Mouse (Mus musculus): ENCODE results near the gene Sergef.

Sergef gene

DNA sequence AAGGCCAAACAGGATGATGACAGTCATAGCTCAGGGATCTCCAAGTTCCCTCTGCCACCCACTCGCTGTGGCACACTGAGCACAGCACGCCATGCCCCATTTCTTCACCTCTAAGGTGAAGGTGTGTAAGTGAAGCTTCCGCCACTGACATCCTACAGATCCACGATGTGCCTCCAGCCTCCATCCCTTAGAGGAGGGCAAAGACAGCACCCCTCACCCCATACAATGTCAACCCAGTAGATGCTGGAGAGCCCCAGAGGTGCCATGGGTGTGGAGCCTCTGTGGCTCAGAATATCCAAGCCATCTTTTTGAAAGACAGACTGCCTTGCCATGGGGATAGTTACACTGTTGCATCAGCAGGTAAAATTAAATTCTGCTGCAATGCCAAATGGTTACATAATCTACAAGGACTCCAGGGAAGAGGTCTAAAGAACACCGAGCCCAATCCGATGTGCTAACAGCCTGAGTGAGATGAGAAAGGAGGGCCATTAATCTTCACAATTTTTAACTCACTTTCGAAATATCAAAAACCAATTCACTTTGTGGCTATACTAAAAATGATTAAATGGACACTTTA, 23.1 kb downstream of the Sergef start:
- DNase-seq (ENCODE audit: low spot score): no peak

GRCm38 (mm10) chr7:46615256-46615977, 24.2 kb downstream of the Sergef start:
- DNase-seq (ENCODE audit: low spot score): no peak

GRCm38 (mm10) chr7:46614263-46614662, 25.3 kb downstream of the Sergef start:
- no peak for DNase-seq (ENCODE audit: low spot score)

- no peak for DNase-seq (ENCODE audit: low spot score)
These were observed 26.5 kb downstream of the Sergef start for GRCm38 (mm10) chr7:46613091-46613490.

GRCm38 (mm10) chr7:46612421-46612937, 27.1 kb downstream of the Sergef start:
- DNase-seq (ENCODE audit: low spot score): no peak

GRCm38 (mm10) chr7:46611970-46612369, 27.6 kb downstream of the Sergef start:
- DNase-seq (ENCODE audit: low spot score): no peak

DNA sequence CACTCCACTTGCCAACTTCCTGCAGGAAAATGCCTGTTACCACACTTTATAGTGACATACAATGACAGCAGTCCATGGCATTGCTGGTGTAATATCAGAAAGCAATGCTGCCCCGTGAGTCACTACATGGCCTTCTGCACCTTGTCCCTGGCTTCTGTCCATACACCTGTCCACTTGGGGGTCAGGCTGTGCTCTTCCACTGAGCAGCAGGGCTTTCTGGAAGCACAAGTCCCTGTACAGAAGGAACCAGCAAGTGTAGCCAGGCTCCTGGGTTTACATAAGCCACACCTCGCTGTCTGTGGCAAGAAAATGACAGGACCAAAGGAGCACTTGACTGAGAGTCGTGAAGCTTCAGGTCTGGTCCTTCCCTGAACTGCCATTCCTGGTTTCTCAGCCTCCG, 30.3 kb downstream of the Sergef start:
- DNase-seq (ENCODE audit: low spot score): no peak

GRCm38 (mm10) chr7:46607428-46608055, 32.1 kb downstream of the Sergef start:
- peak; percentile 52 for DNase-seq (ENCODE audit: low spot score)

DNA sequence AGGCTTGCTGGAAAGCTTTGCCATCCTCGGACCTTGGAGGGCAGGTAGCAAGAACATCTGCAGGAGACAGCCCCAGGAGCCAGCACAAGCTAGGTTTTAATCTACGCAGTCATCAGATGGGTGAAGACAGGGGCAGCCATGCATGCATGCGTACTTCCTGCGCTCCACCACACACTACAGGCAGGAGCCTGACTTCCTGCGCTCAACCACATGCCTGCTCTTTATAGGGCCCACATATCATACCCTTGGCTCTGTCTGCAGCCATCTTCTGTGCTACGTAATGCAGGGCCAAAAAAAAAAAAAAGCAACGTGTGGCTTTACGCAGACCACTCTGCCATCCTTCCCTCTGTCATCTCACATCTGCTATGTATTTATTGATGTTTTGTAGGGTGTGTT, 32.6 kb downstream of the Sergef start:
- DNase-seq (ENCODE audit: low spot score): no peak

GRCm38 (mm10) chr7:46606391-46607030, 33.1 kb downstream of the Sergef start:
- peak; percentile 29 for DNase-seq (ENCODE audit: low spot score)

DNA sequence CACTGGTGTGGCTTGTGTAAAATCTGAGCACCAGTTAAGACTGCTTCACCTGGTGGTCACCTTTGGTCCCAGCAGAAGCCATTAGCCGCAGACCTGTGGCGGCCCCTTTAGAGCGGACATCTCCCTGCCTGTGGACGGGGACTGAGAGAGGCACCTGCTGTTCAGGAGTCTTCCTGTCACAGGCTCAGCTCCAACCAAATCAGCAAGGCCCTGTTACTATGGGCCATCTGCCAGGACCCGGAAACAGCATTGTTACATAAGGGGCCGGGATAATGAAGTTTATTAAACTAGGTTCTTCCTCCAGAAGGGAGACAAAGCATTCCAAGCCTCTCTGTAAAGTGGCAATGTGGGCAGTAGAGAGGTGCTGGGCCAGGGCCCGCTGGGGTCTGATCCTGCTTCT, 36.6 kb downstream of the Sergef start:
- no peak for DNase-seq (ENCODE audit: low spot score)

GRCm38 (mm10) chr7:46602079-46602478, 37.5 kb downstream of the Sergef start:
- DNase-seq (ENCODE audit: low spot score): no peak

DNA sequence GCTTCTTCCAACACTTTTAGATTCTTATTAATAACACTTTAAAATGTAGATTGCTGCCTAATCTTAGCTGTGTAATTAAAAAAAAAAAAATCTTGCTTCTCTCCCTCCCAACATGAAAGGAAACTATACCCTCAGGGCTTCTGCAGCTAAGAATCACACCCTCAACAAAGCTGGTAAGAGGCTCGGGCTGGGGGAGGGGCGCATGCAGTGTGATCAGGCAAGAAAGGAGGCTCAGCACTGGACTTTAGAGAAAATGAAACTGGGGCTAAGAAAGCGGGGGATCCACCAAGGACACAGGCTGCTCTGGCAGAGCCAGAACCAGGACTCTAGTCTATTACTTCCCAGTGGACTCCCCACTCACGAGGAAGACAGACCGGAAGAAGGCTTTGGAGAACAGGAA, 38.5 kb downstream of the Sergef start:
- DNase-seq (ENCODE audit: low spot score): no peak

DNA sequence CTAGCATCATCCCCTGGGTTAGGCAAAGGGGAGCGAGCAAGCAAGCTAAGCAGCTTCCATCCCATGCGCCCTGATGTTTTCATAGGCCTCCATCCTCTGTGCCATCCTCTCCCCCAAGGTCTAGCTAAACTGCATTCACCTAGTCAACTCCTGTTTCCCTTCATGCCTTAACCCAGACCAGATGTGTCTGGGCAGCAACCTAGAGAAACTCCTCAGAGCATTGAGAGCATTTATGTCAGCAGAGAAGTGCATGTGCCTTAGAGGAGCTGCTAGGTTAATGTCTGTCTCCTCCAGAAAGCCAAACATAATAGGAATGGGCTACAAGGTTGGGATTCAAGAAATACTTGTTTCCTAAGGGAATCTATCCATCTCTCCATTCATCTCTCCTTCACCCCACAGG, 42.6 kb downstream of the Sergef start:
- DNase-seq (ENCODE audit: low spot score): no peak

- no peak for DNase-seq (ENCODE audit: low spot score)
These were observed 48.1 kb downstream of the Sergef start for GRCm38 (mm10) chr7:46591546-46591945.

- no peak for DNase-seq (ENCODE audit: low spot score)
These were observed 50.4 kb downstream of the Sergef start for GRCm38 (mm10) chr7:46589181-46589580.

- no peak for DNase-seq (ENCODE audit: low spot score)
These were observed 51.6 kb downstream of the Sergef start for GRCm38 (mm10) chr7:46588005-46588404.

GRCm38 (mm10) chr7:46587466-46587865, 52.1 kb downstream of the Sergef start:
- DNase-seq (ENCODE audit: low spot score): no peak

DNA sequence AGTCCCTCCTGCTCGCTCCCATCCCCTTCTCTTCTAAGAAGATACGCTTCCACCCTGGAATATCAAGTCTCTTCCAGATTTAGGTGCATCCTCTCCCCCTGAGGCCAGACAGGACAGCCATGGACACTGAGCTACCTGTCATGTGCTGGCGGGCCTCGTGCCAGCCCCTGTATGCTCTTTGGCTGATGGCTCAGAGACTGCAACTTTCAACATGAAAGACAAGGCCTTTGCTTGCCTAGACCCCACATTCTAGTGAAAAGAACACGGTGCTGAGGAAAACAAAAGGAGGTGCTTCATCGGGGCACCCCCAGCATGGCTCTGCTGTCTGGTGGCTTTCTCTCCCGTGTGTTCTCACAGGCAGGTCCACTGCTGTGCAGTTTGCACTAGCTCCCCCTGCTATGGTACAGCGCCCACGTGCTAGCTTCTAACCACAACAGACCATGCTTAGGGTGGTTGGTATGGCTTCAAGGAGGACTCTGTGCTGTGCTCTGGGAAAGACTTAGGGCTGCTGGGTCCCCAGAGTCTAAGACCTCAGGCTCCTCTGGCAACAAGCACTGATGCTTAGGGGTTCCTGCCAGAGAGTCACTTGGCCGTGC, 52.9 kb downstream of the Sergef start:
- DNase-seq (ENCODE audit: low spot score): no peak

- DNase-seq (ENCODE audit: low spot score): no peak
These were observed 56.9 kb downstream of the Sergef start for GRCm38 (mm10) chr7:46582750-46583149.

GRCm38 (mm10) chr7:46581358-46581930, 58.2 kb downstream of the Sergef start:
- DNase-seq (ENCODE audit: low spot score): no peak

GRCm38 (mm10) chr7:46578091-46578490, 61.5 kb downstream of the Sergef start:
- no peak for DNase-seq (ENCODE audit: low spot score)

Measured in c-Kit-positive CD71-positive TER-119-positive erythroid progenitor cells, embryonic 14.5 days (primary cell).